Mouse (Mus musculus) megakaryocyte, embryonic 14.5 days (primary cell): ENCODE data around the gene Gm4707. TPM values are rescaled to one million over a fixed set of nuclear protein-coding genes. Genes with fewer than 3 reads are reported as not detected.

Experiments
- H3K27me3 ChIP-seq: replicated peaks from 2 replicates; pipeline ENCODE3; 2012; ENCODE audit warnings: inconsistent platforms
- H3K36me3 ChIP-seq: replicated peaks from 2 replicates; pipeline ENCODE3; 2012; ENCODE audit warnings: low read length, inconsistent platforms, mixed read lengths
- H3K4me1 ChIP-seq: 2 replicates; pipeline ENCODE4 v1.6.1; 2012; ENCODE audit warnings: inconsistent platforms
- H3K4me3 ChIP-seq: replicated peaks from 2 replicates; pipeline ENCODE3; 2012; ENCODE audit warnings: moderate library complexity, mild to moderate bottlenecking, inconsistent platforms
- H3K9me3 ChIP-seq: 2 replicates; pipeline ENCODE4 v1.6.1; 2012; ENCODE audit warnings: inconsistent platforms
- FLI1 ChIP-seq: IDR thresholded peaks from 2 replicates; pipeline ENCODE4 v1.6.1; 2012; ENCODE audit warnings: low read length, inconsistent platforms, mixed read lengths
- GATA1 ChIP-seq: IDR thresholded peaks from 3 replicates; pipeline ENCODE4 v1.6.1; 2012; ENCODE audit warnings: mixed read lengths, low read length, inconsistent platforms, borderline replicate concordance
- polyA plus RNA-seq: library from polyadenylated mRNA; stranded (reverse); fragments of >175 nt; gene quantifications from 2 replicates; pipeline ENCODE4 v1.2.3, GENCODE M21; 2012; ENCODE audit warnings: low replicate concordance; ENCODE audit not compliant: insufficient read depth

The Gm4707 gene
- polyA plus RNA-seq: 0.15 TPM in 1 of 2 replicates, not detected in the other

GRCm38 (mm10) chr17:71459818-71460217 is at the start of gene Gm4707:
TSS of gene Gm4707 (minus strand) at chr17:71459918.
- H3K36me3 ChIP-seq: peaks cover 86% of the 10 kb centered on the region
- H3K27me3 ChIP-seq: no peaks in the 10 kb centered on the region
- peaks cover 11% of the 10 kb centered on the region for H3K4me1 ChIP-seq
- TF ChIP-seq FLI1 (no peak), GATA1 (no peak)
- no peak within 1 kb of the TSS for H3K4me3 ChIP-seq
- peaks cover 3% of the 10 kb centered on the region for H3K9me3 ChIP-seq

- no peak overlapping the region for H3K4me3 ChIP-seq
- no peaks in the 10 kb centered on the region for H3K27me3 ChIP-seq
- no peaks in the 10 kb centered on the region for H3K9me3 ChIP-seq
- peaks cover 6% of the 10 kb centered on the region for H3K4me1 ChIP-seq
- H3K36me3 ChIP-seq: peaks cover 86% of the 10 kb centered on the region
- TF ChIP-seq GATA1 (no peak), FLI1 (no peak)
These were observed 47.1 kb upstream of the Gm4707 start for GRCm38 (mm10) chr17:71506832-71507231.

DNA sequence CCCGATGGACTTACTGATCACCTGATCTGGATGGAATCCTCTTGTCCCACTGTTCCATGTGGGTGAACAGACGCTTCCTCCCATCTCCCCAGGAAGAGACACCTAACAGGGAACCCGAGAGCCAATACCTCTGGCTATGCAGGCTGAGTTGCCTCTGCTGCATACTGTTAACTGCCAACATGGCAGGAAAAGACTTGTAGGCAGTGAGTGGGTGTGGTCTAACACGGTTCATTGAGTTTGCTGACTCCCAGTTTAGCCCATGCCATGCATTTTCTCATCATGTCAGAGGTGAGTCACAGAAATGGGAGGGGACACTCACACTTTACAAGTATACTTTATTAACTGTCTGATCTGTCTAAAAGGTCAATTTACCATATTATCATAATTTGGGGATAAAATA is 36.1 kb upstream of the Gm4707 start:
- Histone ChIP-seq H3K27me3 (no peaks in the 10 kb centered on the region), H3K36me3 (peaks cover 60% of the 10 kb centered on the region), H3K4me3 (no peak overlapping the region), H3K9me3 (no peaks in the 10 kb centered on the region), H3K4me1 (peaks cover 6% of the 10 kb centered on the region)
- no peak for TF ChIP-seq FLI1
- no peak for TF ChIP-seq GATA1

GRCm38 (mm10) chr17:71491332-71491686 is 31.6 kb upstream of the Gm4707 start:
- Histone ChIP-seq H3K4me1 (peaks cover 27% of the 10 kb centered on the region), H3K36me3 (peaks cover 28% of the 10 kb centered on the region), H3K9me3 (peaks cover 12% of the 10 kb centered on the region), H3K4me3 (no peak overlapping the region), H3K27me3 (no peaks in the 10 kb centered on the region)
- TF ChIP-seq FLI1: no peak
- no peak for TF ChIP-seq GATA1

DNA sequence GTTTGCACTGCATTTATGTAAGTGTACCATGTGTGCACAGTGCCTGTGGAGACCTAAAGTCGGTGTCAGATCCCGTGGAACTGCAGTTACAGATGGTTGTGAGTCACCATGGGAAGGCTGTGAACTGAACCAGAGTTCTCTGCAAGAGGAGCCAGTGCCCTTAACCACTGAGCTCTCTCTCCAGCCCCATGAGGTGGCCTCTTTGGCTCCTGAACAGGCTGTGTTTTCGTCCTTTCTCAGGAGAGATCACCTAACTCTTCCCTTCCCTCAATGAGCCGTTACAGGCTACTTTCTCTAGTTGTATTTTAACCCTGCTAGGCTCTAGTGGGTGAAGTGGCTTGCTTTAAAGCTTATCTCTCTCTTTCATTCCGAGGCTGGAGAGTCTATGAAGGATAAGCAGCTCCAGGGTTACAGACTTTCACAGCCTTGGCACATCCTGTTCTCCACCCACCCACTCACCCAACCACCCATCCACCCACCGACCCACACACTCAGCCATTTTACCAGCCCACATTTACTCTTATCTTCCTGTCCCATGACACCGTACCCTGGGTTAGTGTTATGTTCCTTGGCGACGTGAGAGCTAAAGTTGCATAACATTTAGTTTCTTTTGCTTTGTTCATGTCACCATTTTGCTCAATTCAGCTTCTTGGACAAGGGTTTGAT is 31.1 kb upstream of the Gm4707 start:
- H3K4me3 ChIP-seq: no peak overlapping the region
- no peak for TF ChIP-seq FLI1
- TF ChIP-seq GATA1: no peak

DNA sequence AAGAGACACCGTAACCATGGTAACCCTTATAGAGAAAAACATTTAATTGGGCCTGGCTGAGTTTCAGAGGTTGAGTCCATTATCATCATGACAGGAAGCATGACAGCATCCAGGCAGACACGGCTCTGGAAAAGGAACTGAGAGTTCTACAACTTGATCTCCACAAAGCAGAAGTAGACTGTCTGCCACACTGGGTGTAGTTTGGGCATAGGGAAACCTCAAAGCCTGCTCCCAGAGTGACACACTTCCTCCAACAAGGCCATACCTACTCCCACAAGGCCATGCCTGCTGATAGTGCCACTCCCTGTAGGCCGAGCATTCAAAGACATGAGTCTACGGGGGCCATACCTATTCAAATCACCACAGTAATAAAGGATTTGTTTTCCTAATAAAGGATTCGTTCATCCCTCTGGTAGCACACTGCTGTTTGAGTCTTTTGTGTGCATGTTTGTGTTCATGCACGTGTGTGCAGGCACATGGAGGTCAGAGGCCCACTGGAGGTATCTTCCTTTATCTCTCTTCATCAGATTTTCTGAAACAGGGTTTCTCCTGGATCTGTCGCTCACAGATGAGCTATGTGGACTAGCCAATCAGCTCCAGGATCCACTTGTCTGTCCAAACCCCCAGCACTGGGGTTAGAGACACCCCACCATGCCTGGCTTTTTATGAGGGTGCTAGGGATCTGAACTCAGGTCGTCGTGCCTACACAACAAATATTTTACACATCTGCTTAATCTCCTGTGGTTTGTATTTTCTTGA is 30.2 kb upstream of the Gm4707 start:
- TF ChIP-seq GATA1: no peak
- no peak for TF ChIP-seq FLI1
- H3K27me3 ChIP-seq: no peaks in the 10 kb centered on the region
- H3K9me3 ChIP-seq: peaks cover 12% of the 10 kb centered on the region
- no peak overlapping the region for H3K4me3 ChIP-seq
- peaks cover 17% of the 10 kb centered on the region for H3K36me3 ChIP-seq
- H3K4me1 ChIP-seq: peaks cover 41% of the 10 kb centered on the region

More for the DNA sequence above, 31.1 kb upstream of the Gm4707 start:
- H3K27me3 ChIP-seq: no peaks in the 10 kb centered on the region
- H3K36me3 ChIP-seq: peaks cover 25% of the 10 kb centered on the region
- peaks cover 12% of the 10 kb centered on the region for H3K9me3 ChIP-seq
- peaks cover 32% of the 10 kb centered on the region for H3K4me1 ChIP-seq

- Histone ChIP-seq H3K4me1 (peaks cover 44% of the 10 kb centered on the region), H3K9me3 (peaks cover 12% of the 10 kb centered on the region), H3K36me3 (peaks cover 10% of the 10 kb centered on the region), H3K27me3 (peaks cover 2% of the 10 kb centered on the region), H3K4me3 (peak overlapping the region; percentile 93)
- no peak for TF ChIP-seq GATA1
- no peak for TF ChIP-seq FLI1
These were observed 26.6 kb upstream of the Gm4707 start for GRCm38 (mm10) chr17:71486231-71486851.

DNA sequence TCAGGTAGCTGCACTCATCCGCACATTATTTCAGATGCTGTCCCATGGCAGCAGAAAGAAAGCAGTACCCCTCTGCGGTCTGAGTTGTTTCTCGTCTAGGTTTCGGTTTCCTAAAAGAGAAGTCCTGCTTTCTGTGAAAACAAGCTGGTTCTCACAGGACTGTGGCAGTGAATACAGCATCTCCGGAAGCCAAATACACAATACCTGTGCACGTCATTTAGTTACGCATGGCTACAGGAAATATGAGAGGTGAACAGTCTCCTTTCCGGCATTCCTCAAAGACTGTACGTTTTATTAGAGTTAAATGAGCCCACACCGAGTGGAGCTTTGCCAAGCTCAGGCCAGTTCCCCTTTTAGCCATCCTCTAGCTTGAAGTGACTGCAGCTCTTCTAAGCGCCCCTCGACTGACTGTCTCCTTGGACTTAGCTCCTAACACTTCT is 26.1 kb upstream of the Gm4707 start:
- Histone ChIP-seq H3K36me3 (peaks cover 10% of the 10 kb centered on the region), H3K4me3 (peak overlapping the region; percentile 93), H3K27me3 (peaks cover 2% of the 10 kb centered on the region), H3K9me3 (peaks cover 12% of the 10 kb centered on the region), H3K4me1 (peaks cover 39% of the 10 kb centered on the region)
- TF ChIP-seq FLI1: no peak
- no peak for TF ChIP-seq GATA1

DNA sequence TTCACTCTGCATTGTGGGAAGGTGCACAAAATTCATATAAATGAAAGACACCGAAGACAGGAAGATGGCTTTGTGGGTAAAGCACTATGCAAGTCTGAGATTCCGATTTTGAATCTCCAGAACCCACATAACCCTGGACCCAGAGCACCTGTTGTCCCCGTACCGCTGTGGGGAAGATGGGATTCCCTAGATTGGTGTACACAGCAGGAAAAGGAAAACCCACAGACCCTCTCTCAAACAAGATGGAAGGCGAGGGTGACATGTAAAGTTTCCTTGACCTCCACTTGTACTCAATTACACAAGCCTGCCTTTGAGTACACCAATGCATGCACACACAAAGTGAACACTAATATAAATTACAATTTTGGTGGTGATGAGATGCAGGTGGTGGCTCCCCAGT is 25.0 kb upstream of the Gm4707 start:
- TF ChIP-seq FLI1 (no peak), GATA1 (no peak)
- Histone ChIP-seq H3K4me3 (no peak overlapping the region), H3K4me1 (peaks cover 28% of the 10 kb centered on the region), H3K36me3 (peaks cover 6% of the 10 kb centered on the region), H3K9me3 (peaks cover 9% of the 10 kb centered on the region), H3K27me3 (peaks cover 2% of the 10 kb centered on the region)
